Mouse (Mus musculus): ENCODE measurements around the gene Hsd17b2. TPM values are rescaled to one million over a fixed set of nuclear protein-coding genes. Genes with fewer than 3 reads are reported as not detected.

Gene Hsd17b2
- total RNA-seq, 1 experiment, result 0.31 TPM

- Histone ChIP-seq H3K27ac (ENCODE audit: insufficient read depth, low read depth, low read length, poor library complexity, severe bottlenecking) (no peak overlapping the region), H3K36me3 (ENCODE audit: control insufficient read depth, insufficient read depth, low read length, poor library complexity, severe bottlenecking) (no peaks in the 10 kb centered on the region), H3K9me3 (ENCODE audit: control insufficient read depth, insufficient read depth, low read depth, low read length) (no peaks in the 10 kb centered on the region), H3K9ac (ENCODE audit: insufficient read depth, low read depth, low read length, poor library complexity, severe bottlenecking) (no peak overlapping the region), H3K4me1 (ENCODE audit: control insufficient read depth in 2 of 2, insufficient read depth in 2 of 2, low read length in 2 of 2, poor library complexity in 1 of 2) (no peaks in the 10 kb centered on the region), H3K4me3 (ENCODE audit: insufficient read depth in 1 of 2, low read depth in 1 of 2, low read length in 2 of 2, poor library complexity in 1 of 2, severe bottlenecking in 1 of 2) (no peak overlapping the region)
- no peak for TF ChIP-seq CHD2 (IDR thresholded peaks at IDR 0.05; ENCODE audit: low read depth, low read length)
- no peak for DNase-seq (ENCODE audit: low read depth, low spot score)
- in situ Hi-C loops (cut with MboI; ENCODE audit: low sequenced_read_pairs in 2 of 2, unreplicated experiment in 2 of 2), result no loop called here
Observed at GRCm38 (mm10) chr8:117684504-117684903, 17.2 kb upstream of the Hsd17b2 start.

- Histone ChIP-seq H3K4me1 (ENCODE audit: control insufficient read depth in 2 of 2, insufficient read depth in 2 of 2, low read length in 2 of 2, poor library complexity in 1 of 2) (no peaks in the 10 kb centered on the region), H3K4me3 (ENCODE audit: insufficient read depth in 1 of 2, low read depth in 1 of 2, low read length in 2 of 2, poor library complexity in 1 of 2, severe bottlenecking in 1 of 2) (no peak overlapping the region), H3K36me3 (ENCODE audit: control insufficient read depth, insufficient read depth, low read length, poor library complexity, severe bottlenecking) (no peaks in the 10 kb centered on the region), H3K9me3 (ENCODE audit: control insufficient read depth, insufficient read depth, low read depth, low read length) (no peaks in the 10 kb centered on the region), H3K27ac (ENCODE audit: insufficient read depth, low read depth, low read length, poor library complexity, severe bottlenecking) (no peak overlapping the region), H3K9ac (ENCODE audit: insufficient read depth, low read depth, low read length, poor library complexity, severe bottlenecking) (no peak overlapping the region)
- no peak for DNase-seq (ENCODE audit: low read depth, low spot score)
- TF ChIP-seq ZC3H11A (IDR thresholded peaks at IDR 0.05; ENCODE audit: borderline replicate concordance, low read depth, low read length) (no peak), HCFC1 (IDR thresholded peaks at IDR 0.05; ENCODE audit: borderline replicate concordance, insufficient read depth, low read length) (no peak), ZNF384 (IDR thresholded peaks at IDR 0.05; ENCODE audit: low read depth, low read length) (no peak), CHD2 (IDR thresholded peaks at IDR 0.05; ENCODE audit: low read depth, low read length) (no peak), MAFK (IDR thresholded peaks at IDR 0.05; ENCODE audit: insufficient read depth, low read depth, low read length) (no peak)
- in situ Hi-C loops (cut with MboI; ENCODE audit: low sequenced_read_pairs in 2 of 2, unreplicated experiment in 2 of 2), result no loop called here
Observed at GRCm38 (mm10) chr8:117687890-117688289, 13.8 kb upstream of the Hsd17b2 start.

GRCm38 (mm10) chr8:117692131-117692530 is 9.6 kb upstream of the Hsd17b2 start:
- in situ Hi-C loops (cut with MboI; ENCODE audit: low sequenced_read_pairs in 2 of 2, unreplicated experiment in 2 of 2), result no loop called here
- Histone ChIP-seq H3K9me3 (ENCODE audit: control insufficient read depth, insufficient read depth, low read depth, low read length) (no peaks in the 10 kb centered on the region), H3K9ac (ENCODE audit: insufficient read depth, low read depth, low read length, poor library complexity, severe bottlenecking) (no peak overlapping the region), H3K4me1 (ENCODE audit: control insufficient read depth in 2 of 2, insufficient read depth in 2 of 2, low read length in 2 of 2, poor library complexity in 1 of 2) (no peaks in the 10 kb centered on the region), H3K27ac (ENCODE audit: insufficient read depth, low read depth, low read length, poor library complexity, severe bottlenecking) (no peak overlapping the region), H3K36me3 (ENCODE audit: control insufficient read depth, insufficient read depth, low read length, poor library complexity, severe bottlenecking) (no peaks in the 10 kb centered on the region), H3K4me3 (ENCODE audit: insufficient read depth in 1 of 2, low read depth in 1 of 2, low read length in 2 of 2, poor library complexity in 1 of 2, severe bottlenecking in 1 of 2) (no peak overlapping the region)
- no peak for DNase-seq (ENCODE audit: low read depth, low spot score)
- TF ChIP-seq HCFC1 (IDR thresholded peaks at IDR 0.05; ENCODE audit: borderline replicate concordance, insufficient read depth, low read length), result no peak
- TF ChIP-seq ZNF384 (IDR thresholded peaks at IDR 0.05; ENCODE audit: low read depth, low read length), result no peak
- TF ChIP-seq CHD2 (IDR thresholded peaks at IDR 0.05; ENCODE audit: low read depth, low read length), result no peak
- TF ChIP-seq MAFK (IDR thresholded peaks at IDR 0.05; ENCODE audit: insufficient read depth, low read depth, low read length), result no peak
- TF ChIP-seq ZC3H11A (IDR thresholded peaks at IDR 0.05; ENCODE audit: borderline replicate concordance, low read depth, low read length), result no peak

- H3K27ac ChIP-seq (ENCODE audit: insufficient read depth, low read depth, low read length, poor library complexity, severe bottlenecking), result no peak overlapping the region
- in situ Hi-C loops (cut with MboI; ENCODE audit: low sequenced_read_pairs in 2 of 2, unreplicated experiment in 2 of 2), result no loop called here
- TF ChIP-seq ZC3H11A (IDR thresholded peaks at IDR 0.05; ENCODE audit: borderline replicate concordance, low read depth, low read length), result no peak
Observed at GRCm38 (mm10) chr8:117695636-117696035, 6.1 kb upstream of the Hsd17b2 start.

GRCm38 (mm10) chr8:117697248-117697647 is 4.5 kb upstream of the Hsd17b2 start:
- in situ Hi-C loops (cut with MboI; ENCODE audit: low sequenced_read_pairs in 2 of 2, unreplicated experiment in 2 of 2), result no loop called here

More at GRCm38 (mm10) chr8:117695636-117696035, 6.1 kb upstream of the Hsd17b2 start:
- Histone ChIP-seq H3K4me1 (ENCODE audit: control insufficient read depth in 2 of 2, insufficient read depth in 2 of 2, low read length in 2 of 2, poor library complexity in 1 of 2) (no peaks in the 10 kb centered on the region), H3K36me3 (ENCODE audit: control insufficient read depth, insufficient read depth, low read length, poor library complexity, severe bottlenecking) (no peaks in the 10 kb centered on the region), H3K9me3 (ENCODE audit: control insufficient read depth, insufficient read depth, low read depth, low read length) (no peaks in the 10 kb centered on the region), H3K4me3 (ENCODE audit: insufficient read depth in 1 of 2, low read depth in 1 of 2, low read length in 2 of 2, poor library complexity in 1 of 2, severe bottlenecking in 1 of 2) (no peak overlapping the region), H3K9ac (ENCODE audit: insufficient read depth, low read depth, low read length, poor library complexity, severe bottlenecking) (no peak overlapping the region)
- DNase-seq (ENCODE audit: low read depth, low spot score), result no peak

More at GRCm38 (mm10) chr8:117697248-117697647, 4.5 kb upstream of the Hsd17b2 start:
- TF ChIP-seq ZNF384 (IDR thresholded peaks at IDR 0.05; ENCODE audit: low read depth, low read length), result no peak
- no peak for TF ChIP-seq MAFK (IDR thresholded peaks at IDR 0.05; ENCODE audit: insufficient read depth, low read depth, low read length)
- no peak for TF ChIP-seq ZC3H11A (IDR thresholded peaks at IDR 0.05; ENCODE audit: borderline replicate concordance, low read depth, low read length)
- TF ChIP-seq HCFC1 (IDR thresholded peaks at IDR 0.05; ENCODE audit: borderline replicate concordance, insufficient read depth, low read length), result no peak
- TF ChIP-seq CHD2 (IDR thresholded peaks at IDR 0.05; ENCODE audit: low read depth, low read length), result no peak
- DNase-seq (ENCODE audit: low read depth, low spot score), result no peak
- Histone ChIP-seq H3K27ac (ENCODE audit: insufficient read depth, low read depth, low read length, poor library complexity, severe bottlenecking) (no peak overlapping the region), H3K9ac (ENCODE audit: insufficient read depth, low read depth, low read length, poor library complexity, severe bottlenecking) (no peak overlapping the region), H3K36me3 (ENCODE audit: control insufficient read depth, insufficient read depth, low read length, poor library complexity, severe bottlenecking) (no peaks in the 10 kb centered on the region), H3K4me3 (ENCODE audit: insufficient read depth in 1 of 2, low read depth in 1 of 2, low read length in 2 of 2, poor library complexity in 1 of 2, severe bottlenecking in 1 of 2) (no peak overlapping the region), H3K9me3 (ENCODE audit: control insufficient read depth, insufficient read depth, low read depth, low read length) (no peaks in the 10 kb centered on the region), H3K4me1 (ENCODE audit: control insufficient read depth in 2 of 2, insufficient read depth in 2 of 2, low read length in 2 of 2, poor library complexity in 1 of 2) (no peaks in the 10 kb centered on the region)

Measured in ES-E14 (cell line).